Mouse (Mus musculus) spleen, postnatal 4 days (tissue): ENCODE results near the gene Zfp189.

ENCODE experiments used
- DNase-seq, 2 experiments: peaks; one replicate each; pipeline ENCODE4 v3.0.0; 2022; ENCODE audit warnings: low spot score in 2 of 2

Zfp189 gene

GRCm38 (mm10) chr4:49536671-49537070, 15.7 kb downstream of the Zfp189 start:
- DNase-seq: no peak

DNA sequence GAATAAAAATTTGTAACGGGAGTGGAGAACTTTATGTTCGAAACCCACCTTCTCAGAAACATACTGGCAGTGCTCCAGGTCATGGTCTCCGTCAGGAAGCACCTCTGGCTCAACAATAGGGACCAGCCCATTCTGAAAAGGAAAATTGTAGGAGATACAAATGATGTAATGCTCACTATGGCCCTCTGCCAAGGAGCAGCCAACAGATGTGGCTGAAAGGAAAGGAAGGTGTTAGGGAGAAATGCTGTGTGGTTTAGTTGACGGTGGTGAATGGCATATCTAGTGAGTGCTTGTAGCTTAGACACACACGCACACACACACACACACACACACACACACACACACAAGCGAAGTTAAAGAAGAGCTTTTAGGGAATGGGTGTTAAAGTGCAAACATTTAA, 18.7 kb downstream of the Zfp189 start:
- DNase-seq: no peak

- DNase-seq: no peak
These were observed 20.0 kb downstream of the Zfp189 start for GRCm38 (mm10) chr4:49540966-49541365.

- DNase-seq: no peak
These were observed 25.1 kb downstream of the Zfp189 start for GRCm38 (mm10) chr4:49546026-49546425.

- DNase-seq: no peak
These were observed 26.0 kb downstream of the Zfp189 start for GRCm38 (mm10) chr4:49546873-49547543.

DNA sequence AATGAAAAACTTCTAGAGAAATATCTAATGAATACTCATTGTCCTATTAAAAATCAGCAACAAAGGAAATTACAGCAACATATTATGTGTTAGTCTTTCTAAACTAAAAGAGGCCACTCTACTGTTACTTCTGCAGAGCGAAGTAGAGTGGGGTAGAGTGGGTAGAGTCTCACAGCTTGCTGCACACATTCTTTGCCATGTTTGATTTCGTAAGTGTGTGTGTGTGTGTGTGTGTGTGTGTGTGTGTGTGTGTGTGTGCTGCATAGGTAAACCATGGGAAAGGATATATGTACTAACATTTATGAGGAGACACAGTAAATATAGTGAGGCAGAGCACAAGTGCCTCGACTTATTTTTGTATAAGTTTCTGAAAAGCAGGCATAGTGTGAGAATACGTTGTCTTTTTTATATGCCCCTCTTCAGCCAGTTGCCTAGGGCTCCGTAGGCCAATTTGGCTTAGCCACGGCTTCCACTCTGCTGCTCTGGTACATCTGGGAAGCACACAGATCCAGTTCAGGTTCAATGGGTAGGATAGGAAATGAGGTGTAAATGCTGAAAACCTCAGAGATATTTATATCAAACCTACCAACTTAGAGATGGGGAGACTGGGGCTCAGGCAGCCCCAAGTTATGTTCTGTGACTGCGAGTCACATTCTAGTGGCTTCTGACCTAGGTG, 26.7 kb downstream of the Zfp189 start:
- no peak for DNase-seq

GRCm38 (mm10) chr4:49549383-49549782, 28.4 kb downstream of the Zfp189 start, which contains the start of gene Aldob:
Aldob (minus strand) TSS chr4:49549546.
- no peak for DNase-seq

- no peak for DNase-seq
These were observed 32.4 kb downstream of the Zfp189 start for GRCm38 (mm10) chr4:49553380-49553779.

DNA sequence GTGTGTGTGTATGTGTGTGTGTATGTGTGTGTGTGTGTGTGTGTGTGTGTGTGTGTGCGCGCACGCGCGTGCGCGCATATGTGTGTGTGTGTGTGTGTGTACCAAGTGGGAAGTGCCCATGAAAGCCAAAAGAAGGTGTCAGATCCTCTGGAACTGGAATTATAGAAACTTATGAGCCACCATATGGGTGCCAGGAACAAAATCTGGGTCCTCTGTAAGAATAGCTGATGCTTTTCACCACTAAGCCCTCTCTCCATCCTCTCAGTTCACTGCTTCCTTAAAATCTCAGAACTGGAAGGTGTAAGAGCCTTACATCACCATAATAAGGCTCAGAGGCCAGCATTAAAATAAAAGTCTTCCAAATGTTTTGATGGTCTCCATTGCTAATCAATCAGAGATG, 36.4 kb downstream of the Zfp189 start:
- DNase-seq: no peak

DNA sequence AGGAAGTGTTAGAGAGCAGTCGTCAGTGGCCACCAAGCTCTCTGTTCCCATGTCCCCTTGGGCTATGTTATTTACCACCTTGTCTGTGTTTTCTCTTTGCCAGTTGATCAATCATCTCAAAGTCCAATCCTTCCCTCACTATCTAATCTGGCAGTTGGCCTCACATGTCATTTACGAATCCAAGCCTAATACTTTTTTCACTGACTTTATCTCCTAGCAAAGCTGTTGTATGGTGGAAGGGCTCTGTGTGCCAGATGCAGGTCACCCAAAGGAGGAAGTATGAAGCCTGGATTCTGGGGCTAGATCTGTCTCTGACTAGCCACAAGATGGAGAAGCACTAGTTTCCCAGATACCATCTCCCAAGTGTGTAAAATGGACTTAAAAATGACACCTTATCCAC, 37.2 kb downstream of the Zfp189 start:
- DNase-seq: no peak

DNA sequence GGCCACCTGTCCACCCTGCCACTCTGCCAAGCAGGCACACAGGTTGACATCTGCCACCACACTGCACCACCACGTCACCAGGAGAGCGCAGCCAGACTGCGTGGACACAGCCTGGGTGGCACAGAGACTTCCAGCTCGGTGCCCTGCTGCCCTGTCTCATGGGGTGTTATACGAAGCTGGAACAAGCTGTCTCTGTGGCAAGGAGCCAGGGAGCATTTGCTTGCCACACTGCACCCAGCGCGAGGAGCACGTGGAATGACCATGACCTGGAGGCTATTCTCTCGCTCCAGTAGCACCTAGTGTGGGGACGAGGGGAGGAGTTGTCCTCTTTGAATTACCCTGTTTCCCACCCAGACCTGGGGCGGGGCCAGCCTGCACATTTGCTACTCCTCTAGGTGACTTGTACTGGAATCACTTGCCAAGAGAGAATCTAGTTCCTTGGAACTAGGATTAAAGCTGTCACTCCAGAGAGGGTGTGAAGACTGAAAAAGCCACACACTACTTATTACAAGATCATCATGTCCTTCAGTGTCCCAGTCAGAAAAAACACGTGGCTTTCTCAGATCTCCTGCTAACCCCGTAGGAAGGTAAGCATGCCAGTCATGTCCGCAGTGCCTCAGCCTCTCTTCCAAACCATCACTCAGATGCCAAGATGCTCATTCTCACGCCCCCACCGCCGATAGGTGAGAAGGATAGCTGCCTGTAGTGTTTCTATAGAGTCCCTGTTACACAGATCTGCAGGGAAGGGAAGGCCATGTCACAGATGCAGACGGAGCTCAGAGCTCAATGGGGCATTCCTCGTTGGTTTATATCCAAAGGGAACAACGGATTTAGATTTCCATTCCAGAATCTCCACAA, 39.2 kb downstream of the Zfp189 start:
- DNase-seq: no peak

DNA sequence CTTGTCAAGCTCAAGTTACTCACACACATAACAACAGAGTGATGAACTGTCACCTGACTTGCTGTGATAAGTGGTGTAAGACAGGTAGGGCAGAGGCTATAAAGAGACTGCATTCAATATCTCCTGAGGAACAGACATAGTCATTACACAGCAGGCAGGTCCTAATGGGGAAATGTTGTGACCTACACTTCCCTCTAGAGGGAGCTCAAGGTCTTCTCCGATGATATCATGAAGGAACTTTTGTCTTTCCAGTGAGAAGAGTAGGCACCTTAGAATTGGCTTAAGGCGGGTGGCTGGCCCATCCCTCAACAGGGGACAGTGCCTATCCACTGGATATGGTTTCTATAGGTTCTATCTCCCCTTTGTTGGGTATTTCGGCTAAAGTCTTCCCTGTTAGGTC, 46.6 kb downstream of the Zfp189 start:
- DNase-seq: peak; percentile 59 to 67

DNA sequence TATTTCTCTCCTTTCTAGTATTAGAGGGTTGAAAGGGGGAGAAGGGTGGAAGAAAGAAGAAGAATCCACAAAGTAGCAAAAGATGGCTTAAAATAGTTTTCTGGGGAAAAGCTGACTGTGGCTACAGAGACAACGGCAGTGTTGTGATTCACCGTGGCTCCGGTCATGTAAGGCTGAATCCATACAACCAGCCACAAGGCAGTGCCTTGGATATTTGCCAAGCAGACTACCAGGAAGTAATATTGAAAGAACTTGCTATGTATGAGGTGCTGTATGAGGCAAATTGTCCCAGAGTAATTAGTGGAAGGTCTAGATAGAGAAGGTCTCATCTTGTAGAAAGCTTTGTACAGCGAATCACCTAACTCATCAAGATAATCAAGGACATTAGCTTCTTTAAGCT, 51.2 kb downstream of the Zfp189 start:
- DNase-seq: no peak
